Mouse (Mus musculus) bone marrow macrophage, adult 2 months (primary cell): ENCODE data around the gene Cdk5.

ENCODE experiments used
- CTCF ChIP-seq: IDR thresholded peaks from 2 replicates; pipeline ENCODE4 v1.5.1; 2012; ENCODE audit warnings: low read depth, mild to moderate bottlenecking, low read length, moderate library complexity
- POLR2A ChIP-seq: IDR thresholded peaks from 2 replicates; pipeline ENCODE4 v1.6.1; 2012; ENCODE audit warnings: mild to moderate bottlenecking, low read depth, low read length, borderline replicate concordance

GRCm38 (mm10) chr5:24445428-24446080 is 22.2 kb upstream of the Cdk5 start:
- no peak for TF ChIP-seq POLR2A
- no peak for TF ChIP-seq CTCF
